9 mouse cellular contexts compared by ENCODE assay signal in genomic region chr14:26491150-26491549, GRCm38 (mm10). TPM values are rescaled to one million over a fixed set of nuclear protein-coding genes. Genes with fewer than 3 reads are reported as not detected.
DNase-seq lines count a peak whose midpoint lies in the region; ATAC-seq lines count a peak whose summit lies in the region.
"Had no signal": no experiment of that assay in that cellular context is flagged by ENCODE, and none has a peak within 500 bp of the region (broad histone marks: within the 10 kb centered on the region; RNA-seq: fewer than 3 reads in every experiment).

No protein-coding gene starts in this region.

- H3K27ac ChIP-seq in neural tube, embryonic 15.5 days (replicated peaks): no peak overlapping the region
- H3K27ac ChIP-seq in midbrain, embryonic 15.5 days: no peak overlapping the region
- H3K27ac ChIP-seq: embryonic facial prominence, embryonic 12.5 days had no signal

- no peak; the same call in 1 of the 2 replicates for ATAC-seq in neural tube, embryonic 15.5 days (ENCODE audit: low FRiP score)
- 0 out of 2 replicates have a peak, but pooled peaks have one; percentile 39 for ATAC-seq in midbrain, embryonic 15.5 days (replicated peaks)

- H3K4me1 ChIP-seq in neural tube, embryonic 15.5 days: peaks cover 15% of the 10 kb centered on the region
- 0 out of 2 replicates have a peak, but pooled peaks cover 4% of the 10 kb centered on the region for H3K4me1 ChIP-seq in midbrain, embryonic 15.5 days

- H3K9ac ChIP-seq in neural tube, embryonic 15.5 days (replicated peaks): no peak overlapping the region
- no peak overlapping the region for H3K9ac ChIP-seq in midbrain, embryonic 15.5 days
- H3K9ac ChIP-seq: embryonic facial prominence, embryonic 12.5 days had no signal

- no peaks in the 10 kb centered on the region for H3K27me3 ChIP-seq in neural tube, embryonic 15.5 days (replicated peaks)
- no peaks in the 10 kb centered on the region for H3K27me3 ChIP-seq in midbrain, embryonic 15.5 days (replicated peaks)
- H3K27me3 ChIP-seq: embryonic facial prominence, embryonic 12.5 days had no signal

- no peaks in the 10 kb centered on the region for H3K9me3 ChIP-seq in neural tube, embryonic 15.5 days (replicated peaks)
- H3K9me3 ChIP-seq in midbrain, embryonic 15.5 days: no peaks in the 10 kb centered on the region
- H3K9me3 ChIP-seq: embryonic facial prominence, embryonic 12.5 days had no signal

- no peak overlapping the region for H3K4me2 ChIP-seq in neural tube, embryonic 15.5 days
- H3K4me2 ChIP-seq in midbrain, embryonic 15.5 days: no peak overlapping the region
- H3K4me2 ChIP-seq: embryonic facial prominence, embryonic 12.5 days had no signal

- no peak overlapping the region for H3K4me3 ChIP-seq in neural tube, embryonic 15.5 days (replicated peaks)
- no peak overlapping the region for H3K4me3 ChIP-seq in midbrain, embryonic 15.5 days
- H3K4me3 ChIP-seq: embryonic facial prominence, embryonic 12.5 days had no signal

- intact Hi-C loops in left cerebral cortex, postnatal 25 days (cut with DNase I): loop anchor here (2.0 to 5.0 kb wide), 3 partner anchors 44 to 146 kb away; partner anchors contain the start of genes Arf4 and Slmap

- 37% methylated on average over 2 of the region's 2 CpGs for WGBS in neural tube, embryonic 15.5 days
- 43% methylated on average over 2 of the region's 2 CpGs for WGBS in midbrain, embryonic 15.5 days

- H3K36me3 ChIP-seq in neural tube, embryonic 15.5 days: no peaks in the 10 kb centered on the region
- no peaks in the 10 kb centered on the region for H3K36me3 ChIP-seq in midbrain, embryonic 15.5 days (replicated peaks)
- H3K36me3 ChIP-seq: embryonic facial prominence, embryonic 12.5 days had no signal

- peak; percentile 61 for DNase-seq in neural tube, embryonic 10.5 days (ENCODE audit: extremely low spot score, low spot score)
- peak; percentile 50 for DNase-seq in cerebellum, adult 11 months
- peak; percentile 33 to 82 for DNase-seq in frontal cortex, adult 2 months (ENCODE audit: extremely low spot score in 1 of 2, low spot score in 1 of 2)
- DNase-seq in induced T-regulatory cell, adult 2 months (ENCODE audit: low read depth): peak; percentile 85
- DNase-seq in left cerebral cortex, postnatal 25 days (ENCODE audit: low spot score in 2 of 2): peak; percentile 59 to 73
- DNase-seq in spleen, postnatal 36 days (ENCODE audit: low spot score in 2 of 2): peak; percentile 64 to 66

RNA-seq across cellular contexts. Expression of gene Slmap, which starts 43.6 kb away (rescaled TPM):
- 13.4 and 14.8 TPM in 2 replicates for polyA plus RNA-seq in neural tube, embryonic 15.5 days (2015; fragmentation: Nextera tagmentation; extraction: Ambion mirVana)
- polyA plus RNA-seq in frontal cortex, adult 2 months (2012; rRNA removed): 54.9 and 58.4 TPM in 2 replicates
- total RNA-seq in left cerebral cortex, postnatal 25 days (2021): 100 to 1,000 TPM; 109 to 127 TPM
- polyA plus RNA-seq in midbrain, embryonic 15.5 days (2015; fragmentation: Nextera tagmentation; extraction: Ambion mirVana): 12.6 and 13.1 TPM in 2 replicates
